Mouse (Mus musculus) myocyte (in vitro differentiated cells): ENCODE measurements around the gene Gm20388. TPM values are rescaled to one million over a fixed set of nuclear protein-coding genes. Genes with fewer than 3 reads are reported as not detected.

Experiments
- H3K27me3 ChIP-seq: one replicate; pipeline ENCODE4 v1.6.1; 2011; ENCODE audit not compliant: control insufficient read depth, insufficient read depth, insufficient read length
- H3K36me3 ChIP-seq: one replicate; pipeline ENCODE4 v1.6.1; 2011; ENCODE audit not compliant: control insufficient read depth, insufficient read depth
- H3K4me2 ChIP-seq: one replicate; pipeline ENCODE4 v1.6.1; 2011; ENCODE audit warnings: low read depth, control low read depth
- H3K4me3 ChIP-seq: one replicate; pipeline ENCODE4 v1.5.1; 2011; ENCODE audit warnings: mild to moderate bottlenecking, control low read depth, moderate library complexity
- H3K79me2 ChIP-seq: one replicate; pipeline ENCODE4 v1.6.1; 2011; ENCODE audit not compliant: control insufficient read depth, insufficient read depth
- H3ac ChIP-seq: one replicate; pipeline ENCODE4 v1.6.1; 2011; ENCODE audit not compliant: control insufficient read depth, insufficient read length
- CEBPB ChIP-seq: IDR thresholded peaks from 2 replicates; pipeline ENCODE4 v1.6.1; 2011; ENCODE audit warnings: mild to moderate bottlenecking, moderate library complexity; ENCODE audit not compliant: poor library complexity, insufficient read depth, severe bottlenecking
- E2F4 ChIP-seq: IDR thresholded peaks from one replicate; pipeline ENCODE4 v1.6.1; 2011; ENCODE audit warnings: mild to moderate bottlenecking, control low read depth, moderate library complexity; ENCODE audit not compliant: insufficient read depth
- MAX ChIP-seq: IDR thresholded peaks from one replicate; pipeline ENCODE4 v1.6.1; 2011; ENCODE audit warnings: low read depth, mild to moderate bottlenecking, control low read depth
- MYOD1 ChIP-seq, 3 experiments: IDR thresholded peaks; one replicate each; pipeline ENCODE4 v1.6.1; 2011; ENCODE audit warnings: control low read depth in 2 of 3, low read depth in 2 of 3, mild to moderate bottlenecking in 2 of 3, moderate library complexity in 1 of 3; ENCODE audit not compliant: insufficient read length in 2 of 3, control insufficient read depth in 1 of 3
- MYOG ChIP-seq, 3 experiments: IDR thresholded peaks; one replicate each; pipeline ENCODE4 v1.6.1; 2011; ENCODE audit warnings: control low read depth in 2 of 3, low read depth in 2 of 3, mild to moderate bottlenecking in 2 of 3; ENCODE audit not compliant: insufficient read length in 2 of 3, control insufficient read depth in 1 of 3, insufficient read depth in 1 of 3
- POLR2A ChIP-seq: IDR thresholded peaks from one replicate; pipeline ENCODE4 v1.6.1; 2011; ENCODE audit warnings: low read depth, mild to moderate bottlenecking, control low read depth, moderate library complexity; ENCODE audit not compliant: insufficient read length
- POLR2AphosphoS2 ChIP-seq: IDR thresholded peaks from one replicate; pipeline ENCODE4 v1.6.1; 2011; ENCODE audit warnings: low read depth, control low read depth; ENCODE audit not compliant: insufficient read length
- REST ChIP-seq: IDR thresholded peaks from one replicate; pipeline ENCODE4 v1.6.1; 2011; ENCODE audit warnings: mild to moderate bottlenecking, control low read depth, moderate library complexity; ENCODE audit not compliant: insufficient read depth, insufficient read length
- SRF ChIP-seq: IDR thresholded peaks from one replicate; pipeline ENCODE4 v1.6.1; 2011; ENCODE audit warnings: low read depth; ENCODE audit not compliant: control insufficient read depth, insufficient read length
- TCF12 ChIP-seq: IDR thresholded peaks from one replicate; pipeline ENCODE4 v1.6.1; 2011; ENCODE audit warnings: mild to moderate bottlenecking, control low read depth; ENCODE audit not compliant: poor library complexity, insufficient read depth, severe bottlenecking
- TCF3 ChIP-seq: IDR thresholded peaks from one replicate; pipeline ENCODE4 v1.6.1; 2011; ENCODE audit warnings: low read depth, control low read depth; ENCODE audit not compliant: insufficient read length
- USF1 ChIP-seq: IDR thresholded peaks from one replicate; pipeline ENCODE4 v1.6.1; 2011; ENCODE audit warnings: low read depth, mild to moderate bottlenecking, control low read depth, moderate library complexity
- polyA plus RNA-seq: library from polyadenylated mRNA; unstranded; fragments of >200 nt; fragmentation: generic; extraction: Trizol; gene quantifications from one replicate; pipeline ENCODE4 v1.2.1, GENCODE M21; 2012; ENCODE audit warnings: missing spikeins

Gene Gm20388
- polyA plus RNA-seq, 1 experiment = 15.3 TPM

DNA sequence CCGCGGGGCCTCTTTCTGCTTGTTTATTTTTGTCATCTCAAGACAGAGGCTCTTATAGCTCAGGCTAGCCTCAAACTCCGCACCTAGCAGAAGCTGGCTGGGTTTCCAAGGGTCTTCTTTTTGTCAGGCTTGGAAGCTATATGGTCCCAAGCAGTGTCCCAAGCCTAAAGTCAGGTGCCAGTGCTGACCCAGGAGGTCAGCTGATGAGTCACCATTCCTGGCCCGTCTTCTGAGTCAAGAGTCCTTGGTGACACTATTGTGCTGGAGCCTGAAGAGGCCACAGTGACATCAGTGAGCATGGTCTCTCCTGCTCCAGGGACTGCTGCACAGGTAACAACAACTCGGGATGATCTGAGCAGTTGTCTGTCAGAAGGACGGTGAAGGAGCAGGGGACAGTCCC is 1449.4 kb downstream of the Gm20388 start:
- H3K4me2 ChIP-seq = no peak overlapping the region
- H3K36me3 ChIP-seq = no peaks in the 10 kb centered on the region
- H3K4me3 ChIP-seq = no peak overlapping the region
- TF ChIP-seq MYOD1 (IDR thresholded peaks at IDR 0.05; ENCODE audit: control insufficient read depth in 1 of 3, insufficient read length in 2 of 3, low read depth in 2 of 3) = no peak
- TF ChIP-seq E2F4 = no peak
- no peak for TF ChIP-seq MAX
- no peak for TF ChIP-seq POLR2AphosphoS2
- no peak for TF ChIP-seq MYOG (IDR thresholded peaks at IDR 0.05; ENCODE audit: control insufficient read depth in 1 of 3, insufficient read depth in 1 of 3, insufficient read length in 2 of 3, low read depth in 2 of 3)
- no peak for TF ChIP-seq TCF12
- TF ChIP-seq TCF3 = no peak
- TF ChIP-seq REST = no peak
- TF ChIP-seq SRF = no peak
- TF ChIP-seq USF1 = no peak
- TF ChIP-seq CEBPB = no peak
- TF ChIP-seq POLR2A = no peak
- peaks cover 15% of the 10 kb centered on the region for H3K27me3 ChIP-seq
- H3K79me2 ChIP-seq = no peaks in the 10 kb centered on the region
- no peak overlapping the region for H3ac ChIP-seq

DNA sequence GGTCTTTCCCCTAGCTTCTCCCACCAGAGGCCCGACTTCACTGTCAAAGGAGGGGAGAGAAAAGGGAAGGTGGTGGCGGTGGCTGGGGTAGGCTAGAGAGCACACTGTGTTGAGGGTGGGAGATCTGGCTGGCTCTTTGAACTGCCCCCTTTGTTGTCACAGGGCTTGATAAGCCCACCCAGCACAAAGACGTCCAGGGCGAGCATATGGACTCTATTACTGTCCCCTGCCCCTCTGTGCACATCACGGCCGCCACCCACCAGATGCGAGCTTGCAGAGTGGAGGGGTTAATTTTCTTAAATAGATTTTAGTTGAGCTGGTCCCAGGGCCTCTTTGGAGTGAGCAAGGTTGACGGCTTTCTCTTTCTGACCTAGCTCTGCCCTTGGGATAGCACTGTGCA is 1450.5 kb downstream of the Gm20388 start:
- no peak overlapping the region for H3K4me3 ChIP-seq
- H3ac ChIP-seq = no peak overlapping the region
- H3K27me3 ChIP-seq = peaks cover 18% of the 10 kb centered on the region
- H3K79me2 ChIP-seq = no peaks in the 10 kb centered on the region
- TF ChIP-seq SRF (no peak), MYOD1 (IDR thresholded peaks at IDR 0.05; ENCODE audit: control insufficient read depth in 1 of 3, insufficient read length in 2 of 3, low read depth in 2 of 3) (no peak), MAX (no peak), E2F4 (no peak), POLR2A (no peak), MYOG (IDR thresholded peaks at IDR 0.05; ENCODE audit: control insufficient read depth in 1 of 3, insufficient read depth in 1 of 3, insufficient read length in 2 of 3, low read depth in 2 of 3) (no peak), USF1 (no peak), CEBPB (no peak), TCF3 (no peak), REST (no peak), TCF12 (no peak), POLR2AphosphoS2 (no peak)
- no peaks in the 10 kb centered on the region for H3K36me3 ChIP-seq
- no peak overlapping the region for H3K4me2 ChIP-seq

DNA sequence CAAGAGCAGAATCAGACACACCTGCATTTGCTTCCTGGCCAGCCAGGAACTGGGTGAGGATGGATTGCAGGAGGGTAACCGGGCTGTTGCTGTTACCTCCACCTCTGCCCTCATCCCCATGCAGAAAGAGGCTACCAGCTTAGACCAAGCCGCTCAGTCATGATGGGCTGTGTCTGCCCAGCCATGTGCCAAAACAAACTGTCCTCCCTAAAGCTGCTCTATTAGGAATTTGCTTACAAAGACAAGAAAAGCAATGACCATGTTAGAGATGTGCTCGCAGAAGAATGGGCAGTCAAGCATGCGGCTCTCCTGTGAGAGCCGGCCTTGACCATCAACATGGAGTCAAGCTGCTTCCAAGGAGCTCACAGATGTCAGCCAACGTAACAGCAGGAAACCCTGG is 1454.0 kb downstream of the Gm20388 start:
- no peak overlapping the region for H3K4me2 ChIP-seq
- H3ac ChIP-seq = no peak overlapping the region
- H3K79me2 ChIP-seq = no peaks in the 10 kb centered on the region
- TF ChIP-seq POLR2A = no peak
- TF ChIP-seq MAX = no peak
- no peak for TF ChIP-seq POLR2AphosphoS2
- no peak for TF ChIP-seq MYOD1 (IDR thresholded peaks at IDR 0.05; ENCODE audit: control insufficient read depth in 1 of 3, insufficient read length in 2 of 3, low read depth in 2 of 3)
- TF ChIP-seq MYOG (IDR thresholded peaks at IDR 0.05; ENCODE audit: control insufficient read depth in 1 of 3, insufficient read depth in 1 of 3, insufficient read length in 2 of 3, low read depth in 2 of 3) = no peak
- TF ChIP-seq REST = no peak
- TF ChIP-seq SRF = no peak
- TF ChIP-seq TCF12 = no peak
- no peak for TF ChIP-seq E2F4
- no peak for TF ChIP-seq CEBPB
- no peak for TF ChIP-seq TCF3
- no peak for TF ChIP-seq USF1
- H3K27me3 ChIP-seq = peaks cover 31% of the 10 kb centered on the region
- H3K36me3 ChIP-seq = no peaks in the 10 kb centered on the region
- no peak overlapping the region for H3K4me3 ChIP-seq

DNA sequence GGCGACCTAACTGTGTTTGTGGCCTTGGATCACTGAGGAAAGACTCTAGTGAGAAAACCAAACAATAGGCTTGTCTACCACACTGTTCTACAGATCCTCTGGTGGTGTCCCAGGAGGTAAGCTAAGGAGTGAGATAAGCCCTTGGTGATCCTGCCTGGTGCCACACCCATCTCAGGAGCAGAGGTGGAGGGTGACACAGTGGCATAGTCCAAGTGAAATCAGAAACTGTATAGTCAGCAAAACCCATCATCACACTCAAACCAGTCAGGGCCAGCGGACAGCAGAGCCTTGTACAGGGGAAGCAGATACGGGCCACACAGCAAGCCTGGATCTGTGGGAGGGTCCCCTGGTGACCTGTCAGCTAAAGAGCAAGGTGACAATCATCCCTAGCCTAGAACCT is 1454.5 kb downstream of the Gm20388 start:
- H3K79me2 ChIP-seq = no peaks in the 10 kb centered on the region
- H3ac ChIP-seq = no peak overlapping the region
- H3K4me2 ChIP-seq = no peak overlapping the region
- H3K4me3 ChIP-seq = no peak overlapping the region
- H3K27me3 ChIP-seq = peaks cover 33% of the 10 kb centered on the region
- no peaks in the 10 kb centered on the region for H3K36me3 ChIP-seq
- TF ChIP-seq POLR2A (no peak), MYOD1 (IDR thresholded peaks at IDR 0.05; ENCODE audit: control insufficient read depth in 1 of 3, insufficient read length in 2 of 3, low read depth in 2 of 3) (no peak), CEBPB (no peak), MYOG (IDR thresholded peaks at IDR 0.05; ENCODE audit: control insufficient read depth in 1 of 3, insufficient read depth in 1 of 3, insufficient read length in 2 of 3, low read depth in 2 of 3) (no peak), REST (no peak), SRF (no peak), E2F4 (no peak), POLR2AphosphoS2 (no peak), MAX (no peak), TCF3 (no peak), USF1 (no peak), TCF12 (no peak)

DNA sequence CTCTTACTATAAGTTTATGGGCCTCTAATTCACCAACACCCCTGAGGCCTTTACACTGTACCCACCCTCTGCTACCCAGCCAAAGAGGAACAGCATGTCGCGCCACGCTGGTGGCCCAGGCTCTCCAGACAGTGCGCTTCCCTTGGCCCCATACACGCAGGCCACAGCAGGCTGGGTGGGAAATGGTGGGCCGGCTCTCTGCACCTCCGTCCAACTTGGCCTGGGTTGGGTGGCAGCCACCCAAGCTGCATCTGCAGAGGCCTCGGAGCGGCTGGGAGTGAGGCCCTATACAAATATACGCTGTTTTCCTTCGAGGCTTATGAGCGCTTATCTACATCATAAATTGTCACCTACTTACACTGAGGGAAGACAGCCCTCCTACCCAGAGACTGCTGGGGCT is 1456.0 kb downstream of the Gm20388 start:
- no peak overlapping the region for H3K4me2 ChIP-seq
- H3ac ChIP-seq = no peak overlapping the region
- no peak overlapping the region for H3K4me3 ChIP-seq
- no peaks in the 10 kb centered on the region for H3K79me2 ChIP-seq
- peaks cover 32% of the 10 kb centered on the region for H3K27me3 ChIP-seq
- no peak for TF ChIP-seq MYOG (IDR thresholded peaks at IDR 0.05; ENCODE audit: control insufficient read depth in 1 of 3, insufficient read depth in 1 of 3, insufficient read length in 2 of 3, low read depth in 2 of 3)
- TF ChIP-seq POLR2AphosphoS2 = no peak
- no peak for TF ChIP-seq POLR2A
- TF ChIP-seq USF1 = no peak
- TF ChIP-seq MYOD1 (IDR thresholded peaks at IDR 0.05; ENCODE audit: control insufficient read depth in 1 of 3, insufficient read length in 2 of 3, low read depth in 2 of 3) = no peak
- no peak for TF ChIP-seq E2F4
- H3K36me3 ChIP-seq = no peaks in the 10 kb centered on the region
